Mouse (Mus musculus): ENCODE data around the gene Ankrd44. TPM values are rescaled to one million over a fixed set of nuclear protein-coding genes. Genes with fewer than 3 reads are reported as not detected.

Gene Ankrd44
- total RNA-seq, 4 experiments from 2014 or later = 6.9 to 13.4 (median 8.3) TPM

DNA sequence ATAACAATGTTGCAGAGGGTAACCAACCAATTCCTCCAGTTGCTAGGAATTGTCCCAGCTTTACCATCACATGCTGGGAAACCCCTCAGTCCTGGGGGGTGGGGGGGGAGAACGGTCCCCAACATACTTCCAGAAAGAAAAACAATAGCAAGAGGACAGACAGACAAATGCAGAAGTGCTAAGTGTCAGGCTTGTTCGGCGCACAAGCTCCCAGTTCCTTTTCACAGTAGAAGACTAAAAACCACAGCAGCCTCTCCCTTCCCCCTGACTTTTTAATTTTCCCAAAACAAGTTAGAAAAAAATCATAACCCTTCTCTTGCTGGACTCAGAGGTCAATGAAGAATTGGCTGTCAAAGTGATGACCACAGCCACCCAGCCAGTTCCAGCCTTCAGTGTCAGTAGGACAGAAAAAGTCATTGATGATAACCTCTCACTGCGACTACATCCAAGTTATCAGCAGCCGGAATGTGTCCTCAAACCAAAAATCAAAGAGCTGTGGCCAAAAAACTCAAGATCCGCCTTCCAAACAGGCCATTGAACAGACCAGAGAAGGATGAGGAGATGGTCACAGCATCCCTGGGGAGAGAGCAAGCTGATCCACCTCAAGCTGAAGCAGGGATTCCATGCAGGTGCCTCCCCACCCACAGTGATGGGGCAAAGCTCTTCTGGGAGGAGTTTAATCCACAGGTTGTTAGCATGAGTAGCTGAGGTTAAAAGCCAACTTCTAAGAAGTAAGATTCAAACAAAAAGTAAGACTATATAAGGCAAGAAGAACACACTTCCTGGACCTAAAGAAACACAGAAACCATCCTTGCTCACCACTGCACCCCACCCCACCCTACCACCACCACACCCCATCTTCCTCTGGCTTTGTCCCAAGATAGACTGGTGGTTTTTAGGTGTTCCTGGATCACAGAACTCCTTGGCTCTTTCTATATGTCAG is 2.5 kb downstream of the Ankrd44 start:
- DNase-seq (ENCODE audit: low spot score) = peak; percentile 32

DNA sequence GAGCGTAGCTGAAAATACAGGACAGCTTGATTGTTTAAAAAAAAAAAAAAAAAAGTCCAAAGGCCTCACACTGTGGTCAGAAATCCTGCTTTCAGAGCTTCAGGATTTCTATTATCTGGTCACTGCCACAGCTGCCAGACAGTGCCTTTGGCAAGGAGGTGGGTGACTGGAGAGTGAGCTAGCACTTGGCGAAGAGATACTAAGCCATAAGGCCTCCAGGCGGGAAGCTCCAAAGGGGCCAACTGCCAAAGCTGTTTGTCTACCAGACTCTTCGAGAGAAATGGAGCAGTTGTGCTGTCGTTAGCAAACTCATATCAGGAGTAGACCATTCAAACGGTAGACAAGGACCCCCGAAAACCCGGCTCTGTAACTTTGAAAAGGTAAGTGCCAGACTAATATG is 3.5 kb downstream of the Ankrd44 start:
- DNase-seq (ENCODE audit: low spot score) = no peak

DNA sequence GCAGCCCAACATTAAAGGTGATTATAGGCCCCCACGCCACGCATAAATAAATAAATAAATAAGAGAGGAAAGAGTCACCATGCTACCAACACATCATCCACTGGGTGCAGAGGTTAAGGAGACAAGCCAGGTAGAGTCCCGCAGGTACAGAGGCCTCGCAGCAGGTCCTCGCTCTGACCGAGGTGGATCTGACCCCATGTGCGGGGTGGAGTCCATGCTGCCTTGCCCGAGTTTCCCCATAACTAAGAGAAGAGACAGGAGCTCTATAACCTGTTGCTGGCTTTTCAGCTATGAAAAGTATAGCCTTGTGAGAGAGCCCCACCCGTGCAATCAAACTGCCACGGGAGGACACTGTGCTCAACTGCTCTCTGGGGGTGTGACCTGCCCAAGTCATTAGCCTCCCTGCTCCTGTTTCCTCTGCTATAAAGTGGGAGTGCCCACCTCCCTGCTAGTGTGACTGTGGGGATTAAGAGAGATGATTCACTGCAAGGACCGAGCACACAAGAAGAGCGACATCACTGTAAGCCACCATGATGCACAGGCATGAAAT is 4.1 kb downstream of the Ankrd44 start:
- DNase-seq (ENCODE audit: low spot score) = no peak

DNA sequence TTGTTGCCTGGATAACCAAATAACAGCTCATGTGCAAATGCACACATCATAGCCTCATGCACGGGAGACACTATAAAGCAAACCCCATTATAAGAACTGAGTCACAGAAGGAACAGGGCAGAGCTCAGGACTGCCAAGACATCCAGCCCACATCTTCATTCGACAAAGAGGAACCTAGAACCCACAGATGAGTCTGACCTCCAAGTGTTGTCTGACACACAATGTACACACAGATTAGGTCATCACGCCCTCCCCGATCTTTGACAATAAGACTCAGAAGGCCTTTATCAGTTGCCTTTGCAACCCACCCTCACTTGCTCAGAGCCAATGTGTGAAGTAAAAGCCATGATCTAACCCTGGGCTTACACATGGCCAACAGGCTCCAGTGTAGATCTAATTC is 6.1 kb downstream of the Ankrd44 start:
- no peak for DNase-seq (ENCODE audit: low spot score)

DNA sequence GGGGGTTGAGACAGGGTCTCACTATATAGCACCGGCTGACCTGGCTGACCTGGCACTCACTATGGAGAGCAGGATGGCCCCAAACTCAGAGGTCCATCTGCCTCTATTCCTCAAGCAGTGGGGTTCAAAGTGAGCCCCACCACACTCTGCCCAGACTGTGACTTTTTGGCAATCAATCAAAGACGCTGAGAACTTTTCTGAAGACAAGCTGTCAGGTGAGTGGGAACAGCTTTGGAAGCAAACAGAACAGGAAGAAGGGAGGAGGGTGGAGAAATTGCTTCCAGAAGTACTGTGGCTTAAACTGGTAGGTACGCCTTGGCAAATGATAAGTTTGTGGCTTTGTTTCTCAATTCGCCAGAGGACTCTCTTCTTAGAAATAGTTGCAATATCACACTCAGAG is 9.7 kb downstream of the Ankrd44 start:
- DNase-seq (ENCODE audit: low spot score) = no peak

DNA sequence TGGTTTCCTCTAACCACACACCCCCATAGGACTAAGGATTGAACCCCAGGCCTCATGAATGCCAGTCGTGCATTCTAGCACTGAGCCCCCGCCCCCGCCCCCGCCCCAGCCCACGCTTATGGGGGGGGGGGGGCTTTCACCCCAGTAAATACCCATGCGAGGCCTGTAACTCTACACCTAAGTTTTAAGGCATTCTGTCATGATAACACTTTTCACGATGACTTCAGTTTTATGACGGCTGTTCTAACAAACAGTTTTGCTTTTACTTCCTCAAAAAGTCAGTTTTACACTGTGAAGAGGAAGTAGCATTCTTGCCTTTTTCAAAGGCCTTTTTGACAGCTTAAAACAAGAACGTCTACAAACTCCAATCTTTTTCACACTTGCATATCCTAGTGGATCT is 11.8 kb downstream of the Ankrd44 start:
- DNase-seq (ENCODE audit: low spot score) = no peak

DNA sequence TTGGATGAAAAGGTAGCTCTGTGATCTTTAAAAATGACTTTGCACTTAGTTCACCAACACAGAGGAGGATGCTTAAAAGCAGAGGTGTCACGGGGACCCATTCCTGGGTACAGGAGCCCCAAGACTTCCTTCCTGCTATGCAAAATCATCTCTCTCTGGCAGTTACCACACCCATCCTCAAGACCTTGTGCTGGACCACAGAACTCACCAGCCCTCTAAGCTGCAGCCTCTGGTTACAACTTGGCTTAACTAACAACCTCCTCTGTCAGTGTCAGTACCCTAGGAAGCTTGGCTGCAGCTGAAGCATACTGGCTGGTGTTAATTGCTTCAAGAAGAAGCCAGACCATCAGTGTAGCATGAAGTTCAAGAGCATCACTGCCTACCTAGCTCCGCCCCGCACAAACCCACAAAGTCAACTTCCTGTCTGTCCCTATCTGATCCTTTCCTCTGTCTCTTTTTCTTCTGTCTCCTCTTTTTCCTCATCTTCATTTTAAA is 12.8 kb downstream of the Ankrd44 start:
- peak; percentile 13 for DNase-seq (ENCODE audit: low spot score)

DNA sequence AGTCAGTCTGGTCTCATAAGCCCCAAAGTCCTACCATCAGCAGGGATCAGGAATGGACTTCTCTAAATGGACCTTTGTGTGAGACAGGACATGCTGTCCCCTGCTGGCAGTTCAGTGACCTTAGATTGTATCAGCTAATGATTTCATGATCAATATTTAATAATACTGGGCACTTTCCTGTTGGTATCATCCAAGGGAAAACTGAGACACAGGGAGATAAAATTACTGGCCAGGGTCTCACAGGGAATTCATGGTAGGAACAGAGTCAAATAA is 13.2 kb downstream of the Ankrd44 start:
- DNase-seq (ENCODE audit: low spot score) = no peak

DNA sequence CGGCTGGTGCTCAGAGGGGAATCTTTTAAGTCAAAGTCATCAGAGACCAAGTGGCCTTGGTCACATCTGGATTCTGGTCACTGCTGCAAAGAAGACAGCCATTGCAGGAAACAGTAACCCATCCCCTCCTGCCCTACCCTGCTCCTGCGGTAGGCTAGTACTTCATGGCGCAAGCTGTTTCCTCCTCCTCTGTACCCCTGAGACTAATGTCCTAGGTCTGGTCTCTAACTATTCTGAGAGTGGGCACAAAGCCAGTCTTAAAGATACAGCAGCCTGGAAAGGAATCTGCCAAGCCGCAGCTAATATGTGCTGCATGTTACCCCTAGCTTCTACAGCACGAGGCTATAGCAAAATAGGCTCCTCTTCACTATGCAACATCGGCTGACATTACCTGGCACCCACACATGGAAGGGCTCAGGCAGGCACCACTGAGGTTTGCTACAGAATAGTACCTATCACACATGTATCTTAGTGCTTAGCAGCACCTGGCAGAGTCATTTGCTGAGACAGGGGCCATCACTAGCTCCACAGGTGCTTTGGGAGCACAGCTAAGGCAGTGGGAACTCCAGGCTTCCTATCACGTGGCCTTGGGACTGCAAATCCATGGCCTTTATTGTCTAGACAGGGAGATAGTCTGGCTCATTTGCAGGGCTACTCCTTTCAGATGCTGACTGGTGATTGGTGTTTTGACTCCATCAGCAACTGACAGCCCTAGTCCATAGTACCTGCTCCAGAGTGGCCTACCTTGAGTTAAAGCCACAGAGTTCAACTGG is 13.7 kb downstream of the Ankrd44 start:
- peak; percentile 77 for DNase-seq (ENCODE audit: low spot score)

DNA sequence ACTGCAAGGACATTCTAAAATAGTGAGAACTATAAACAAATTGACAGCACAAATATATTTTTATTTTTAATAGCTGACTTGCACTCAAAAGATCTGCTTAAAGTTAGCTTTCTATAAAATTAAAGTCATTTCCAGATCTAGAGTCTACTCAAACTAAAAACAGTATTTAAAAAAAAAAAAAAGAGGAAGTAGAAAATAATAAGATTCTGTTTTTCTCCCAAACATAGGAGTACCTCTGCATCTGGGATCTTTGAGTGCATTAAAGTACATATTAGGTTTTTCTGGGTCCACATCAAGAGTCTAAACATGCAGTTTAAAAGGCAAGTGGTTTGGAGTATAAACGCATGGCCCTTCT is 15.0 kb downstream of the Ankrd44 start:
- DNase-seq (ENCODE audit: low spot score) = no peak

DNA sequence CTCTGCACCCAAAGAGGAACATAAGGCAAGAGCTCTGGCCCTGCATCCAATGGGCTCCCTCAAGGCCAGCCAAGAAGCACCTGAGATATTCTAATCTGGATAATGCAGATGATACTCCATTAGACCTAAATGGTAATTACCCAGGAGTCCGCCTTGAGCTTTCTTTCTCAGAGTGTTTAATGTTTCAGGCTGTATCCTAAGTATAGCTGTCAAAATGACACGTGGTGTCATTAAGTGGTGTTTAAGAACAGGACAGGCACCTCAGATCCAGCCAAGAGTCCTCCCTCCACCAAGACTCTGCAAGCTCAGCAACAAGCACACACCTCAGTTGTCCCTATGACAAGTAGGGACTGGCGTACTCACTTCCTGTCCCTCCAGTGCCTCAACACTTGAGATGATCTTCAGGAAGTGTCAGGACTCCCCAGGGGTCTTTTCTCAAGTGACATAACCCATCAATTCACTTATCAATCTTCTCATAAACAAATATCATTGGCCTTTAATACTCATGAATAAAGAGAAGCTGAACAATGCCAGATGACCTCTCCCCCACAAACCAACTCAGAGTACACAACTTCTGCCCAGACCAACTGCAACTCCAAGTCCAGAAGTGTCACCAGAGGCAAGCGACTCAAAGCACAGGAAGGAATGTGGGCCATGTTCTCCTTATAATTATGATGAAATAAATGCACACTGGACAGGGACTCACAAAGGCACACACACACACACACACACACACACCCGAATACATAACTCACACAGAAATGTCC is 15.5 kb downstream of the Ankrd44 start:
- DNase-seq (ENCODE audit: low spot score) = no peak

DNA sequence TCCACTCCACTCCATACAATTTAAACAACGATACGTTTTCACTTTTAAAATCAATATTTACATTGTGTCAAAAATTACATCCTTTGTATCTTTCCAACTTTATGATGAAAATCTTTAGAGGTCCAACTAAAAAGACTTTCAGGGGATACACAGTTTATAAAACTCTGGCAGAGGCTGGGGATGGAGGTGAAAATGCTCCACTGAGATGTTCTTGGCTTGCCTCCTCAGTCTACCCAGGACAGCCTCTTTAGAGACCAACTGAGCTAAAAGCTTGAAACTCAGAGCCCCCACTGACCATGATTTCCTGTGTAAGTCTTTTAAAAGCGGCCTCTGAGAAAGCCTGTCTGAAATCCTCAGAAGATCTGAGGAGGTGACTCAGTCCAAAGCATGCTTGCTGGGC is 17.4 kb downstream of the Ankrd44 start:
- DNase-seq (ENCODE audit: low spot score) = no peak

DNA sequence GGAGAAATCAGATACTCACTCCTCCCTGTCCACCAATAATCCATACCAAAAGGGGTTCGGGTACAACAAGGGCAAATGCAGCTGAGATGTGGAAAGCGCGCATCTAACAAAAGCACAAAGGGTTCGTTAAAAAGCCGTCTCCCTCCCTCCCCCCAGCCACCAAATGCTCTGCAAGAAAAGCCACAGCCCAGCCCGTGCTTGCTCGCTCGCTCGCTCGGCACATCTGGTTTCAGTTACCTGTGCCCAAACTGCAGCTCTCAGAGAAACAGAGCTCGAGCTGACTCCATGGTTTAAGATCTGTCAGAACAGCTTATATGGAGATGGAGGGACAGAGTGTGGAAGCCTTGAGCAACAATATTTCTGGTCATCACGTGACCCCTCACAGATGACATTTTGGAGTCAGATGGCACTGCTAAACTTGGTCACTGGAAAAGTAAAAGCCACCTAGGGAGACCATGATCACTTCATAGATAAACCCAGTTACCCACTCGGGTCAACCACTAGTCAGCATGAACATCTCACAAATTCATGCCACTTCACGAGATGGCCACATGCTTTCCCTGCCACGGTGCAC is 19.0 kb downstream of the Ankrd44 start:
- DNase-seq (ENCODE audit: low spot score) = no peak

DNA sequence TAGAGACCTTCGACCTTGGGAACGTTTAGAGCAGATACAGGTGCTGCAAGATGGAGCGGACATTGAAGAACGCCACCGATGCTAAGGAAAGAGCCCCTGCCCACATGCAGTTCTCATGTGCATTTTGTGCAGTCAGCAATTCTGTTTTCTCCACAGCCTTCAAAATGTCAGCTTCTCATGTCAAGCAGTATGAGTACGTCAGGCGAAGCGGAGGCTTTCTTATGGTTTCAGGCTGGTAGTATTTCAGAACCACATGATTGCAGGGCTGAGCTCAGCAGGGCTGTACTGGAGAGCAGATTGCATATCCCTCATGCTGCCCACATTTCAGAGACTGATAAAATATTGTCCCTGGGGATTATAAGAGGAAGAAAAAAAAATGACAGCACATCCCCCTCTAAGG is 19.9 kb downstream of the Ankrd44 start:
- DNase-seq (ENCODE audit: low spot score) = no peak

DNA sequence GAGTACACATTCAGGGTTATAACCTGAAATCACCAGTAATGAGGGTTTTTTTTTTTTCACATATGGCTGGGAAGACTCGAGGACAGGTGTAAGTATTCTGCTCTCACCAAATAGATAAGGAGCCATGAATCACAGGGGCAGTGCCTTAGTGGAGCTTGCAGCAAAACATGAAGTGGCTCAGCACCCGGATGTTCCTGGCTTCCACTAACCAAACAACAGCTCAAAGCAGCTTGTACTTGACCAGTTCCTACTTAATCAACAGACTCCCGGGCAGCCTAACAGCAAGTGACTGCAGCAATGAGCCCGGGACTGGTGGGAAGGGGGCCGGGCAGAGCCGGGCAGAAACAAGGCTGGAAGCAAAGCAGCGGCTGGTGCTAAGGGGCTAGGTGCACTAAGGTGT is 20.6 kb downstream of the Ankrd44 start:
- no peak for DNase-seq (ENCODE audit: low spot score)

DNA sequence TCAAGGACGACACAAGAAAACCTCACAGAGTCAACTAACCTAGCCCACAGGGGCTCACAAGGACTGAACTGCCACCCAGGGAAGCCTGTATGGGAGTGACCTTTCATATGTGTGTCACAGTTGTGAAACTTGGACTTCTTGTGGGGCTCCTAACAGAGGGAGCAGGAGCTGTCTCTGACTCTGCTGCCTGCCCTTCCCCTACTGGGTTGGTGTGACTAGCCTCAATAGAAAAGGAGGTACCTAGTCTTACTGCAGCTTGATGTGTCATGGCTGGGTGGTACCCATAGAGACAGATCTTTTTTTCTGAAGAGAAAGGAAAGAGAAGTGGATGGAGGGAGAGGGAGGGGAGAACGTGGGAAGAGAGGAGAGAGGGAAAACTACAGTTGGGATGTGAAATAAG is 22.0 kb downstream of the Ankrd44 start:
- no peak for DNase-seq (ENCODE audit: low spot score)

DNA sequence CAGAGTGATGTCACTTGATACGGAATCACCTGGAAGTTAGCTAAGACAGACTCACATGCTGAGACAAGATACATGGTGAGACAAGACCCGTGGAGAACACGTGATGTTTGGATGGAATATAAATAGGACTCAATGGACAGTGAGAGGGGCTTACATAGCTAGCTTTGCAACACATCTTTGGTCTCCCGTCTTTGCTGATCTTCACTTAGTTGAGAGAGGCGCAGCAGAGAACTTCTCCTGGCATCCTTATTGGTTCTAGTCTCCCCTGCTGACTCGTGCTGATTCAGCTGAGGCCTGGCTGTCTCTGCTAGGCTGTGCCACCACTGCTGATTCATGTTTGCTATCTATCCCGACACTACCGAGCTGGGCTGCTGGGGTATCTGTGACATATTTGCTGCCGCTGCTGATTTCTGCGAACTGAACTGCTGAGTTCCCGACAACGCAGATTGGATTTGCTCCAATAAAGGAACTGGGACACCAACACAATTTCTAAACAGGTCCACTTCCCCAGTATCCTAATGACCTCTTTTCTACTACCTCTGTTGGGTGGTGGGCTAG is 23.4 kb downstream of the Ankrd44 start:
- DNase-seq (ENCODE audit: low spot score) = peak; percentile 19

DNA sequence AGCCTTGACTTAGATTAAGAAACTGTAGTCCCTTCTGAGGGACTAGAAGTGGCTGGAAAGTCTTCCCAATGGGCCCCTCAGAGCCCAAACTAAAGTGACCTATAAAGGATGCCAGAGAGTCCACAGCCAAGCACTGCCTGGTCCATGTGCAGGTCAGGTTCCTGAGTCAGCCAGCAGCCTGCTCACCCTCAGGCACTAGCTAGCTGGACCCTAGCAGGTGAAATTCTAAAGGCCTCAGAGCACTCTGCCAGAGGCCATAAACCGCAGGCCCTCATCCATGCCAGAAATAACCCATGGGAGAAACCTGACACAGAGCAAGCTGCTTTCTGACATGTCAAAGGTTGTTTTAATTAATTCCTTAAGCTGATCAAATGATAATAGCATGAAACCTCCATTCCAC is 25.1 kb downstream of the Ankrd44 start:
- no peak for DNase-seq (ENCODE audit: low spot score)

DNA sequence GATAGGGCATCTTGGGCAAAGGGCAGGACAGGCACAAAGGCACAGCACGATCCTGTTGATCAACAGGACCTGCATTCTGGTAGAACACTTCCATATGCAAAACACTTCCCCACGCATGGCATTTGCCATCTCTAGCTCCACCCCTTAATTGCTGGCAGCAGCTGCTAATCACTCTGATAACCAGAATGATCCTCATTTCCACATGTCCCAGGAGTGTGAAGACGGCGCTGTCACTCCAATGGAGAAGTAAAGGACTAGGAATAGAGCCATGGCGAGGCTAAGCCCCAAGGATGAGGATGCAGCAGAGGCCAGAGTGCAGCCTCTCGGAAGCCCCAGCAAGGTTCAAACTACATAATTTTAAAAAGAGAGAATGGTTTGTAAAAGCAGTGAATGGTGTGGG is 26.9 kb downstream of the Ankrd44 start:
- DNase-seq (ENCODE audit: low spot score) = no peak

DNA sequence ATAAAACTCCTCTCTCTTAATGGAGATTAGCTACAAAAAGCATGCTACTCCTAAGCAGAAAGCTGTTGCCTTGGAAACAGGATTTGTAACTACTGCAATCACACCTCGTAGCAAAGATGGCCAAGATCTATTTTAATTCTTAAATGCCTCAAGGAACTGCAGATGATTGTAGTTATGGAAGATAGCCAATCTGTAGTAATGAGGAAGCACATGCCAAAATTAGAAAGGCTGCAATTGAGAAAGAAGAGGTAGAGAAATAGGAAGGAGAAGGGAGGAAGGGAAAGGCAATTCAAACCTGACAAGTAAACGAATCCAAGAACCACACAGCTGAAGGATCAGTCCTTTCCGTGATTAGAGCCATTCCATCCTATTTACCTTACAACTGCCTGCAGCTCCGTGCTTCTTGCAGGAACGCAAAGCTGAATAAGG is 27.5 kb downstream of the Ankrd44 start:
- no peak for DNase-seq (ENCODE audit: low spot score)

DNA sequence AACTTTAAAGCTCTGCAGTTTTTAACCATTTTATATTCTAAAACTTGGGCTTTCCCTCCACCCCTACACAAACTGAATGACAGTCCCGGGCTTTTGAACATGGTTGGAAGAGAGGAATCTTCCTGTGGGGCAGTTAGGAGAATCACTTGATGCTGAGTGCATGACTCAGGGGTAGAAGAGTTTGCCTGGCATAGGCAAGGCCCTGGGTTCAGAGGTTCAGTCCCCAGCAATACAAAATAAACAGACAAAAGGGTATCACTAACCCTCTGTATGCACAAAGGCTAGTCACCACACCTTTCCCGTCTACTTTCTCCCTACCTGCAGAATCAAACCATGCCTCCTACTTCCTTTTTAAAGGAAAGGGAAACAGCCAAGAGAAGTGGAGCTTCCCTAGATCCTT is 28.5 kb downstream of the Ankrd44 start:
- no peak for DNase-seq (ENCODE audit: low spot score)
